Mouse (Mus musculus): ENCODE results near the gene Krt39.

Gene Krt39

DNA sequence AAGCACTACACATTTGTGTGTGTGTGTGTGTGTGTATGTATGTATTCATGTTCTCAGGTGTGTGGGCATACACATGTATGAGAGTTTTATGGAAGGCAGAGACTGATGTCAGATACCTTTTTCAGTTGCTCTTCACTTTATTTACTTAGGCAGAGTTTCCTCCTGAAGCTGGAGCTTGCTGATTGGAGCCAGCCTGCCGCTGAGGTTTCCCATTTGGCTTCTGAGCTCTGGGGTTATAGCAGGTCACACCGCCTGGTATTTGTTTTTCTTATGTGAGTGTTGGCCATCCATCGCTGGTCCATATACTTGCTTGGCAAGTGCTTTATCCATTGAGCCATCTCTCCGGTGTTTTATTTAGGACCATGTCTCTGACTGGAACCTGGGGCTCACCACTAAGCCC is 51.9 kb downstream of the Krt39 start:
- DNase-seq = no peak

DNA sequence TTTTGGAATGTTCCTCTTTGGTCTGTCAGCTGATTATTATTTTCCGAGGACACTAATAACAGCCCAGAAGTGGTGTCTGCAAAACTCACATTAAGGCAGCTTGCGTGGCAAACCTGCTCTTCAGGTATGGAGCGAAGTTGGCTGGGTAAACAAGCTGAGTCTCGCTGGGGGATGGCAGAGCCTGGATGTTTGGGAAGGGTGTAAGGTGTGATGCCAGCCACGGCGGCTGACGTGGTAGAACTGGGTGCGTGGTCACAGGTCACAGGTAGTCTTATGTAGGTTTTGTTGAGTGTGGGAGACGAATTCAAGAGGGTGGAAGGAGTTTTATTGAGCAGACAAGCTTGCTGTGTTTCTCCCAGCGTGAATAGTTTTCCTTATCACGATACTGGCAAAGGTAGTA is 52.6 kb downstream of the Krt39 start:
- no peak for DNase-seq

DNA sequence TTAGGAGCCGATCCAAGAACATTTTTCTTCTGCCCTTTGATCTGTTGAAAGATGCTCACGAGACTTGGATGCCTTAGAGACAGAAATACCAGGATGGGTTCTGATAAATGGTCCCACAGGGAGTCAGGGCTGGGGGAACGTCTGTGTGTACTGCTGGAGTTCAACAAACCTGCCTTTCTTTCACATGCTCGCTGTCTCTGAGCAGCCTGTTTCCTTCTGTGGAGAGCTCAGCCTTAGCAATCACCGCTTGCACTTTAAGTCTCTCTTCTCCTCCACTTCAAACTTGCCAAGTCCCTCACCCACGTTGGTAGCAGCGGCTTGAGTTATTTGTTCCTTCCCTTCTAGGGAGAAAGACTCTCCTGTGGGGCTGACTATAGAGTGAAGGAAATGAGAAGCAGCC is 54.8 kb downstream of the Krt39 start:
- no peak for DNase-seq

DNA sequence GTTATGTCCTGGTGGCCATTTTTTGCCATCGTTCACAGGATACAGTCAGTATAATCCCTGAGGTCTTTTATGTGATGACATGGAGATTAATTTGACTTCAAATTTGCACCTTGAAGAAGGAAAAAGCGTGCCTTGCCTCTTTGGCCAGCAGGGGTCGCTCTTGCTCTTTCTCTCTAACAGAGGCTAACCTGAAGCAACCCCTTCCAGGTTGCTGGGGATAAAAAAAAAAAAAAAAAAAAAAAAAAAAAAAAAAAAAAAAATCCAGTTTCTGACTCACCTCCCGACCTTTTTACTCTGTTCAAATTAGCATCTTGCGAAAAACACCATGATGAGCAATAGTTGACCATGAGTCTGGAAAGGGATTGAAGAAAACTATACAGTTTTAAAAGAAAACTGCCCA is 56.3 kb downstream of the Krt39 start:
- DNase-seq = peak; percentile 7 to 55

All from spleen, adult 18-20 months (tissue).